Mouse (Mus musculus): ENCODE measurements at regions not wholly inside any gene's neighbourhood (a gene's known extent, or its start where the extent isn't known, plus 50 kb on each side); places are given as distances from the start of the nearest gene placed in this dataset.

- ATAC-seq (replicated peaks; ENCODE audit: insufficient number of reproducible peaks, insufficient read depth, low FRiP score, low read depth), result no peak
- H3K4me3 ChIP-seq, result no peak overlapping the region
- no peak overlapping the region for H3K4me2 ChIP-seq
- H3K36me3 ChIP-seq, result no peaks in the 10 kb centered on the region
- H3K27ac ChIP-seq, result no peak overlapping the region
- H3K9ac ChIP-seq, result no peak overlapping the region
- H3K27me3 ChIP-seq, result no peaks in the 10 kb centered on the region
- peaks cover 4% of the 10 kb centered on the region; the same call in 1 of the 2 replicates for H3K4me1 ChIP-seq (replicated peaks)
- no peaks in the 10 kb centered on the region for H3K9me3 ChIP-seq (replicated peaks)
Observed at GRCm38 (mm10) chr16:5370496-5370895, 114.7 kb upstream of the Eef2kmt start.

- Histone ChIP-seq H3K27ac (no peak overlapping the region), H3K9me3 (replicated peaks) (no peaks in the 10 kb centered on the region), H3K4me1 (replicated peaks) (peaks cover 4% of the 10 kb centered on the region; the same call in 1 of the 2 replicates), H3K27me3 (no peaks in the 10 kb centered on the region), H3K9ac (no peak overlapping the region), H3K4me3 (no peak overlapping the region), H3K36me3 (no peaks in the 10 kb centered on the region), H3K4me2 (no peak overlapping the region)
- ATAC-seq (replicated peaks; ENCODE audit: insufficient number of reproducible peaks, insufficient read depth, low FRiP score, low read depth), result no peak
- WGBS, result 37% methylated on average over 7 of the region's 7 CpGs
Observed at GRCm38 (mm10) chr16:5368897-5369558, 113.2 kb upstream of the Eef2kmt start.

- no peak for ATAC-seq (replicated peaks; ENCODE audit: insufficient number of reproducible peaks, insufficient read depth, low FRiP score, low read depth)
- Histone ChIP-seq H3K27ac (no peak overlapping the region), H3K4me1 (replicated peaks) (peaks cover 4% of the 10 kb centered on the region; the same call in 1 of the 2 replicates), H3K4me3 (no peak overlapping the region), H3K27me3 (no peaks in the 10 kb centered on the region), H3K36me3 (no peaks in the 10 kb centered on the region), H3K4me2 (no peak overlapping the region), H3K9me3 (replicated peaks) (no peaks in the 10 kb centered on the region), H3K9ac (no peak overlapping the region)
- 76% methylated on average over 8 of the region's 8 CpGs for WGBS
Observed at GRCm38 (mm10) chr16:5368357-5368756, 112.6 kb upstream of the Eef2kmt start.

GRCm38 (mm10) chr16:5367581-5368119 lies 111.9 kb upstream of the Eef2kmt start:
- Histone ChIP-seq H3K9me3 (replicated peaks) (no peaks in the 10 kb centered on the region), H3K9ac (no peak overlapping the region), H3K36me3 (no peaks in the 10 kb centered on the region), H3K4me3 (no peak overlapping the region), H3K27ac (no peak overlapping the region), H3K4me1 (replicated peaks) (peaks cover 4% of the 10 kb centered on the region; the same call in 1 of the 2 replicates), H3K27me3 (no peaks in the 10 kb centered on the region), H3K4me2 (no peak overlapping the region)
- 71% methylated on average over 10 of the region's 10 CpGs for WGBS
- ATAC-seq (replicated peaks; ENCODE audit: insufficient number of reproducible peaks, insufficient read depth, low FRiP score, low read depth), result no peak

- Histone ChIP-seq H3K4me3 (no peak overlapping the region), H3K9me3 (replicated peaks) (no peaks in the 10 kb centered on the region), H3K4me2 (no peak overlapping the region), H3K27ac (no peak overlapping the region), H3K36me3 (no peaks in the 10 kb centered on the region), H3K9ac (no peak overlapping the region), H3K27me3 (no peaks in the 10 kb centered on the region), H3K4me1 (replicated peaks) (peaks cover 4% of the 10 kb centered on the region; the same call in 1 of the 2 replicates)
- ATAC-seq (replicated peaks; ENCODE audit: insufficient number of reproducible peaks, insufficient read depth, low FRiP score, low read depth), result 0 out of 2 replicates have a peak, but pooled peaks have one; percentile 14
- 73% methylated on average over 3 of the region's 3 CpGs for WGBS
Observed at GRCm38 (mm10) chr16:5366021-5366420, 110.2 kb upstream of the Eef2kmt start.

- WGBS, result 72% methylated on average over 10 of the region's 10 CpGs
- H3K27me3 ChIP-seq, result no peaks in the 10 kb centered on the region
- H3K9ac ChIP-seq, result no peak overlapping the region
- H3K4me3 ChIP-seq, result no peak overlapping the region
- no peaks in the 10 kb centered on the region for H3K4me1 ChIP-seq (replicated peaks)
- no peak for ATAC-seq (replicated peaks; ENCODE audit: insufficient number of reproducible peaks, insufficient read depth, low FRiP score, low read depth)
- no peaks in the 10 kb centered on the region for H3K9me3 ChIP-seq (replicated peaks)
- no peak overlapping the region for H3K4me2 ChIP-seq
- no peak overlapping the region for H3K27ac ChIP-seq
- no peaks in the 10 kb centered on the region for H3K36me3 ChIP-seq
Observed at GRCm38 (mm10) chr16:5363007-5363570, 107.3 kb upstream of the Eef2kmt start.

- ATAC-seq (replicated peaks; ENCODE audit: insufficient number of reproducible peaks, insufficient read depth, low FRiP score, low read depth), result no peak
- no peak overlapping the region for H3K4me3 ChIP-seq
- WGBS, result 73% methylated on average over 4 of the region's 4 CpGs
- H3K27ac ChIP-seq, result no peak overlapping the region
- no peak overlapping the region for H3K4me2 ChIP-seq
- H3K27me3 ChIP-seq, result no peaks in the 10 kb centered on the region
- H3K4me1 ChIP-seq (replicated peaks), result no peaks in the 10 kb centered on the region
- H3K9me3 ChIP-seq (replicated peaks), result peaks cover 3% of the 10 kb centered on the region; the same call in 1 of the 2 replicates
- no peaks in the 10 kb centered on the region for H3K36me3 ChIP-seq
- H3K9ac ChIP-seq, result no peak overlapping the region
Observed at GRCm38 (mm10) chr16:5359193-5359592, 103.4 kb upstream of the Eef2kmt start.

GRCm38 (mm10) chr16:5353881-5354280 lies 98.1 kb upstream of the Eef2kmt start:
- no peak for ATAC-seq (replicated peaks; ENCODE audit: insufficient number of reproducible peaks, insufficient read depth, low FRiP score, low read depth)

GRCm38 (mm10) chr16:5351890-5352571 lies 96.2 kb upstream of the Eef2kmt start:
- WGBS, result 3% methylated on average over 18 of the region's 18 CpGs
- peak overlapping the region; percentile 38 for H3K4me2 ChIP-seq
- peak; percentile 50; the same call in 1 of the 2 replicates for ATAC-seq (replicated peaks; ENCODE audit: insufficient number of reproducible peaks, insufficient read depth, low FRiP score, low read depth)
- H3K27me3 ChIP-seq, result peaks cover 4% of the 10 kb centered on the region; the same call in 1 of the 2 replicates
- H3K4me1 ChIP-seq (replicated peaks), result no peaks in the 10 kb centered on the region; the same call in 1 of the 2 replicates
- H3K9ac ChIP-seq, result no peak overlapping the region
- no peaks in the 10 kb centered on the region for H3K36me3 ChIP-seq
- no peaks in the 10 kb centered on the region for H3K9me3 ChIP-seq (replicated peaks)
- H3K27ac ChIP-seq, result no peak overlapping the region
- no peak overlapping the region for H3K4me3 ChIP-seq

More at GRCm38 (mm10) chr16:5353881-5354280, 98.1 kb upstream of the Eef2kmt start:
- Histone ChIP-seq H3K4me3 (no peak overlapping the region), H3K4me2 (no peak overlapping the region), H3K9me3 (replicated peaks) (peaks cover 3% of the 10 kb centered on the region; the same call in 1 of the 2 replicates), H3K4me1 (replicated peaks) (no peaks in the 10 kb centered on the region; the same call in 1 of the 2 replicates), H3K27ac (no peak overlapping the region), H3K9ac (no peak overlapping the region), H3K36me3 (no peaks in the 10 kb centered on the region), H3K27me3 (peaks cover 4% of the 10 kb centered on the region; the same call in 1 of the 2 replicates)
- WGBS, result 52% methylated on average over 2 of the region's 2 CpGs

- Histone ChIP-seq H3K36me3 (no peaks in the 10 kb centered on the region), H3K27me3 (peaks cover 4% of the 10 kb centered on the region; the same call in 1 of the 2 replicates), H3K4me2 (no peak overlapping the region), H3K4me1 (replicated peaks) (no peaks in the 10 kb centered on the region; the same call in 1 of the 2 replicates), H3K9ac (no peak overlapping the region), H3K27ac (no peak overlapping the region), H3K4me3 (no peak overlapping the region), H3K9me3 (replicated peaks) (no peaks in the 10 kb centered on the region)
- 90% methylated on average over 5 of the region's 5 CpGs for WGBS
- no peak for ATAC-seq (replicated peaks; ENCODE audit: insufficient number of reproducible peaks, insufficient read depth, low FRiP score, low read depth)
Observed at GRCm38 (mm10) chr16:5347151-5347550, 91.4 kb upstream of the Eef2kmt start.

- Histone ChIP-seq H3K4me2 (no peak overlapping the region), H3K9ac (no peak overlapping the region), H3K4me1 (replicated peaks) (no peaks in the 10 kb centered on the region), H3K27ac (no peak overlapping the region), H3K4me3 (no peak overlapping the region), H3K9me3 (replicated peaks) (no peaks in the 10 kb centered on the region), H3K27me3 (no peaks in the 10 kb centered on the region), H3K36me3 (no peaks in the 10 kb centered on the region)
- no peak for ATAC-seq (replicated peaks; ENCODE audit: insufficient number of reproducible peaks, insufficient read depth, low FRiP score, low read depth)
- 72% methylated on average over 6 of the region's 6 CpGs for WGBS
Observed at GRCm38 (mm10) chr16:5342326-5342725, 86.5 kb upstream of the Eef2kmt start.

Data from heart, embryonic 15.5 days (tissue).